In the genomic region with DNA sequence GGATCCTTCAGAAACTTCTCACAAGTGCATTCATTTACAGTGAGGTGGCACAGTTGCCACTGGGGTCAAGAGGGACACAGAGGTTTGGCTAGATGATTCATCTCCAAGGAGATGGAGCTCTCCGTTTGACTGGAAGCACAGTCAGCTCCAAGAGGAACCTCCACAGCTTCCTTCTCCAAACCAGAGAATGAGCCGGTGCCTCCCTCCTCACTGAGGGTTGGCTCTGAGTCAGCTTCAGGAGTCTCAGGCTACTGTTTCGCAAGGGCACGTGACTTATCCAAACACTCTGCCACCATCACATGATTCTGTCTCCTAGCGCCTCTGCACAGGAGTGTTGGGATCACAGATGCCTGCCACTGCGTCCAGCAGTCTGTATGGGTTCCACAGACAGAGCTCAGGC, we compare ENCODE assay signal across 11 mouse cellular contexts.
DNase-seq lines count a peak whose midpoint lies in the region; ATAC-seq and TF ChIP-seq lines count a peak whose summit lies in the region.
"Had no signal": no experiment of that assay in that cellular context is flagged by ENCODE, and none has a peak within 500 bp of the region (broad histone marks: within the 10 kb centered on the region; RNA-seq: fewer than 3 reads in every experiment).

No protein-coding gene starts in this region.

- H3K9ac ChIP-seq in kidney, embryonic 14.5 days (ENCODE audit: low read depth, low read length): no peak overlapping the region
- no peak overlapping the region for H3K9ac ChIP-seq in lung, embryonic 16.5 days (ENCODE audit: low read length)
- H3K9ac ChIP-seq in hindbrain, embryonic 14.5 days: no peak overlapping the region
- H3K9ac ChIP-seq: heart, embryonic 13.5 days; liver, embryonic 14.5 days had no signal

- H3K4me2 ChIP-seq in kidney, embryonic 14.5 days (replicated peaks; ENCODE audit: low read depth, low read length): no peak overlapping the region
- no peak overlapping the region for H3K4me2 ChIP-seq in lung, embryonic 16.5 days (ENCODE audit: low read depth, low read length)
- no peak overlapping the region for H3K4me2 ChIP-seq in hindbrain, embryonic 14.5 days (replicated peaks)
- H3K4me2 ChIP-seq: heart, embryonic 13.5 days had no signal

- H3K27me3 ChIP-seq in kidney, embryonic 14.5 days (ENCODE audit: control insufficient read depth, insufficient read depth, low read length): no peaks in the 10 kb centered on the region
- H3K27me3 ChIP-seq in C2C12 (ENCODE audit: control insufficient read depth, insufficient read depth, insufficient read length): no peaks in the 10 kb centered on the region
- no peaks in the 10 kb centered on the region for H3K27me3 ChIP-seq in lung, embryonic 16.5 days (ENCODE audit: control insufficient read depth, insufficient read depth, low read depth, low read length)
- no peaks in the 10 kb centered on the region for H3K27me3 ChIP-seq in hindbrain, embryonic 14.5 days (ENCODE audit: control insufficient read depth, insufficient read depth, low read length)
- H3K27me3 ChIP-seq: heart, embryonic 13.5 days had no signal

- 64% methylated on average over 6 of the region's 6 CpGs for WGBS in kidney, embryonic 14.5 days
- WGBS in lung, embryonic 16.5 days: 30% methylated on average over 6 of the region's 6 CpGs
- WGBS in hindbrain, embryonic 14.5 days: 81% methylated on average over 6 of the region's 6 CpGs

- H3K79me3 ChIP-seq in C2C12 (ENCODE audit: low read depth): no peaks in the 10 kb centered on the region

- peaks cover 11% of the 10 kb centered on the region; the same call in 1 of the 2 replicates for H3K36me3 ChIP-seq in kidney, embryonic 14.5 days (ENCODE audit: control insufficient read depth, insufficient read depth, low read length)
- H3K36me3 ChIP-seq in C2C12 (ENCODE audit: control insufficient read depth, insufficient read depth): no peaks in the 10 kb centered on the region
- 0 out of 2 replicates have a peak, but pooled peaks cover 4% of the 10 kb centered on the region for H3K36me3 ChIP-seq in lung, embryonic 16.5 days (ENCODE audit: control insufficient read depth, insufficient read depth, low read length)
- peaks cover 28% of the 10 kb centered on the region for H3K36me3 ChIP-seq in hindbrain, embryonic 14.5 days (replicated peaks; ENCODE audit: control insufficient read depth, insufficient read depth)

- no peaks in the 10 kb centered on the region for H3K9me3 ChIP-seq in kidney, embryonic 14.5 days (ENCODE audit: control insufficient read depth, low read length)
- no peaks in the 10 kb centered on the region for H3K9me3 ChIP-seq in lung, embryonic 16.5 days (ENCODE audit: control insufficient read depth, low read length)
- no peaks in the 10 kb centered on the region for H3K9me3 ChIP-seq in hindbrain, embryonic 14.5 days (ENCODE audit: control insufficient read depth, low read length)
- H3K9me3 ChIP-seq: heart, embryonic 13.5 days had no signal

- TF ChIP-seq CTCF in C2C12 (IDR thresholded peaks at IDR 0.05; ENCODE audit: control insufficient read depth, insufficient read depth, insufficient read length): no peak

- H3K4me3 ChIP-seq in kidney, embryonic 14.5 days (ENCODE audit: low read length): no peak overlapping the region
- no peak overlapping the region for H3K4me3 ChIP-seq in C2C12 (ENCODE audit: insufficient read depth, poor library complexity, severe bottlenecking)
- no peak overlapping the region for H3K4me3 ChIP-seq in lung, embryonic 16.5 days (ENCODE audit: low read length)
- no peak overlapping the region for H3K4me3 ChIP-seq in hindbrain, embryonic 14.5 days (replicated peaks; ENCODE audit: low read length)
- H3K4me3 ChIP-seq: heart, embryonic 13.5 days had no signal

- H3K79me2 ChIP-seq in C2C12 (ENCODE audit: control insufficient read depth, insufficient read depth): no peaks in the 10 kb centered on the region

- H3K27ac ChIP-seq in kidney, embryonic 14.5 days (ENCODE audit: low read depth, low read length): no peak overlapping the region
- H3K27ac ChIP-seq in lung, embryonic 16.5 days (ENCODE audit: low read length): no peak overlapping the region
- H3K27ac ChIP-seq in hindbrain, embryonic 14.5 days: no peak overlapping the region
- H3K27ac ChIP-seq: heart, embryonic 13.5 days; kidney, postnatal 0 days; liver, embryonic 14.5 days had no signal

- H3ac ChIP-seq in C2C12 (ENCODE audit: control insufficient read depth, insufficient read length, low read depth): no peak overlapping the region

- ATAC-seq in kidney, embryonic 14.5 days (ENCODE audit: low FRiP score, low TSS enrichment): no peak
- peak; percentile 84 for ATAC-seq in lung, embryonic 16.5 days (ENCODE audit: low read depth)
- ATAC-seq in hindbrain, embryonic 14.5 days (ENCODE audit: low FRiP score): no peak

- H3K4me1 ChIP-seq in kidney, embryonic 14.5 days (ENCODE audit: control insufficient read depth, insufficient read depth, low read length): peaks cover 6% of the 10 kb centered on the region; the same call in 1 of the 2 replicates
- peaks cover 9% of the 10 kb centered on the region for H3K4me1 ChIP-seq in lung, embryonic 16.5 days (replicated peaks; ENCODE audit: control insufficient read depth, insufficient read depth, low read length)
- H3K4me1 ChIP-seq in hindbrain, embryonic 14.5 days (replicated peaks; ENCODE audit: control insufficient read depth, insufficient read depth, low read length): peaks cover 10% of the 10 kb centered on the region; the same call in 1 of the 2 replicates

- DNase-seq in kidney, postnatal 36 days: peak; percentile 22 to 32
- peak; percentile 29 for DNase-seq in Muller cell, postnatal 12 days (ENCODE audit: inconsistent ontology term)
- DNase-seq in cerebellum, adult 9-10 months: no peak
- no peak for DNase-seq in hindbrain, embryonic 14.5 days (ENCODE audit: low spot score)
- DNase-seq: cerebellum, postnatal 10 days had no signal

TF ChIP-seq in C2C12, 6 proteins besides CTCF, POLR2A, EP300 and RAD21:
- TF ChIP-seq MYOG (IDR thresholded peaks at IDR 0.05; ENCODE audit: control insufficient read depth, extremely low read depth, insufficient read length) (no peak), CEBPB (IDR thresholded peaks at IDR 0.05; ENCODE audit: low read depth) (peak; percentile 88), MYOD1 (IDR thresholded peaks at IDR 0.05; ENCODE audit: control insufficient read depth, insufficient read length, low read depth) (peak; percentile 29), FOSL1 (IDR thresholded peaks at IDR 0.05; ENCODE audit: insufficient read depth, low read length, poor library complexity, severe bottlenecking) (no peak), USF1 (IDR thresholded peaks at IDR 0.05; ENCODE audit: low read depth) (peak; percentile 97), MAX (IDR thresholded peaks at IDR 0.05) (peak; percentile 78)

Comparison
In these comparisons a context has a peak if more than half of its experiments do, and no peak if none do; other contexts are left out.
1. DNase-seq: peak in kidney, postnatal 36 days (2 of 2) and Muller cell, postnatal 12 days (single experiment); none in cerebellum, adult 9-10 months (single experiment) and hindbrain, embryonic 14.5 days (single experiment).